Mouse (Mus musculus): Measurements from ENCODE around the gene Ppp2r3a.

Gene Ppp2r3a

DNA sequence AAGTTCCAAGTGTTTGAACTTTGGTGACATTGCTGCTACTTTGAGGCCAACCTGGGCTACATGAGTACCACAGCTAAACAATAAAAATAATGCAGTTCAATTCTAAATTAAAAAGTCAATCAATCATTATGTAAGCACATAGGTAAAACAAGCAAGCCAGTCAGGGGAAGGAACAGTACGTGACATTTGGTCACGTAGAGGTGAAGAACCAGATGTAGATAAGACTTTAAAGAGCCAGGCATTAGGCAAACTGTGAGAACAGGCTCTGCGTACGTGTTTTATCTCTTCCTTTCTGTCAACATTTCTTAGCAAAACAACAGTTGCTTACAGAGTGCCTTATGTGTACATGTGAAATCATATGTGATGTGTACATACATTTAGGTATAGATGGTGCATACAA, 946 bp upstream of the Ppp2r3a start:
- DNase-seq (ENCODE audit: low read depth, low spot score): no peak

DNA sequence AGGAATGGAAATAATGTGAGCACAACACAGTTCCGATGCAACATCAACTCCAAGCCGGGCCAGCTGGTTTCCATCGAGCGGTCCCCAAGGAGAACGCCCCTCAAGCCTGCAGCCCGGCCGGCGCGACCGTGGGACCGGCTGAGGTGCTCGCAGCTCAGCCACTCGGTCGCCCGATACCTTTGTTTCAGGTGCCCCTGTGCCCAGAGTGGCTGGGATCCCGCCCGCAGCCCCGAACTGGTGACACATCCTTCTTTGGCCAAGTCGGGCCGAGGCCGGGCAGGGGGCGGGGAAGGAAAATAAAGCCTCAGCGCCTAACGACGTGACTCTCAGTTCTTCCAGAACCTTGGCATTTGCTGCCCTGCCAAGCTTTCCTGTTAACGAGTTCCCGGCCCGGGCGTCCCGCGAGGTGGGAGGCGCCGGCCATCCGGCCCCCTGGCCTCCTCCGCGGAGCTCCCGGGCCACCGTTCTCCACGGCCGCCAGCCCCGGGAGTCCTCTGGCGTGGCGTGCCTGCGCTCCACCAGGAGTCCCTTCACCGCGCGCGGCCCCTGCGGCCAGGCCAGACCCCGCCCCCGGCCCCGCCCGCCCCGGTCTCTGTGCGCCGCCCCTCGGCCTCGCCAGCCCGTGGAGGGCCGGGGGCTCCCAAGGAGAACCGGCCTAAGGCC, 483 bp downstream of the Ppp2r3a start:
- DNase-seq (ENCODE audit: low read depth, low spot score): no peak

DNA sequence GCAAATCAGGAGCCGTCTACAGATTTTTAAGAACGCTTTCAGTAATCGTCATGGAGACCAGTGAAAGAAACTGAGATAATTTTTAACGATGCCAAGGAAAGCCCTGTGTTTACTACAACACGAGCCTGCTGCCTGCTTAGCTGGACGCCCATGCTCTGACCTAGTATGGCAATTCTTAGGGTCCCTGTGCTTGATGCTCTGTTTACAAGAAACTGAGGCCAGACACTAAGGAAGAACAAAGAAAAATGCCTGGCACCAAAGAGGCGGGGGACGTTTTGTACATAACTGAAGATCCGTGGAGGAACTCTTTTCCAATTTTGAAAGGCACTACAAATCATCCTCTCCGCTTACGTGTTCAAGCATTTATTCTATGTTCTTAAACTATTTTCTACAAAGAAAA, 1.1 kb downstream of the Ppp2r3a start:
- DNase-seq (ENCODE audit: low read depth, low spot score): no peak

GRCm38 (mm10) chr9:101249626-101250025, 2.0 kb downstream of the Ppp2r3a start:
- no peak for DNase-seq (ENCODE audit: low read depth, low spot score)

DNA sequence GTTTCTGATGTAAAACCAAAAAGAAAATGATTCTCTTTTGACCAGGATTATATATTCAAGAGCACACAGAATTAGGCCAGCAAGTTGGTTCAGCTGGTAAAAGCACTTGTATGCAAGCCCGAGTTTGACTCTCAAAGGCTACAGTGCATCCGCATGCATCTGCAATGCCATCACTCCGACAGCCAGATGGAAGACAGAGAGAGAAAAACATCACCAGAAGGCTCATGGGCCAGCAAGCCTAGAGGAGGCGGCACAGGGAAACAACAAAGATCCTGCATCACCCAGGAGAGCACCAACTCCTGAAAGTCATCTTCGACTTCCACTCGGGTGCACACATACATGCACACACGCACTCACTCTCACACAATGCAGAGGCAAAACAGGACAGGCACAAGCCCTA, 4.1 kb downstream of the Ppp2r3a start:
- no peak for DNase-seq (ENCODE audit: low read depth, low spot score)

DNA sequence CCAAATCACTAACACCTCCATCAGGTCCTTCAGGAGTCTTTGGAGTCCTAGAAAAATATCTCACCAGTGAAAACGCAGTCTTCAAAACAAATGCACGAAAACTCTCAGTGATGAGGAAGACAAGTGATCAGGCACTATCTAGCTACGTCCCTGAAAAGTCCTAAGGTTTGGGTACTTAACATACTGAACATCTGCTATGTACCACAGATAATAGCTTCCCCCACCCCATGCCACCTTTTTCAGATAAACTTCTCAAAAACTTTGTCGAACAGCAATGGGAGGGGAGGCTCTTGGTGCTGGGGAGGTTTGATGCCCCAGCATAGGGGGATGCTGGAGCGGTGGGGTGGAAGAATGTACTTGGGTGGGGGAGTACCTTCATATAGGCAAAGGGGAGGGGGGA, 6.1 kb downstream of the Ppp2r3a start:
- no peak for DNase-seq (ENCODE audit: low read depth, low spot score)

- DNase-seq (ENCODE audit: low read depth, low spot score): no peak
Measured at GRCm38 (mm10) chr9:101243711-101244110, 7.9 kb downstream of the Ppp2r3a start.

DNA sequence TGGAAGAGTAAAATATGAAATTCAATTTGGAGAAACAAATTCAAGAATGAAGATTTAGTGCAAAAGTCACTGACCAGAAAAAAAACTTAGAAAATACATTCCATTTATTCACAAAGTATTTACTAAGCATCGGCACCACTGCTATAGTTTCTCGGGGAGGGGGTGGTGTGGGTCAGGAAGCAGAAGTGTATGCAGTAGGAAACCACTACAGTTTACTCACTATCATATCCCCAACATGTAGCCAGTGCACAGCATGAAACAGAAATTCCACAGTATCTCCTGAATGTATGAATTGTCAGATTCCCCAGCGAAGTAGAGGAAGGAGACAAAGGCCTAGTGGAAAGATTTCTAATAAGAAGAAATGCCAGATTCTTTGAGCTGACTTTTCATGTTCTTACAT, 11.4 kb downstream of the Ppp2r3a start:
- DNase-seq (ENCODE audit: low read depth, low spot score): no peak

- DNase-seq (ENCODE audit: low read depth, low spot score): no peak
Measured at GRCm38 (mm10) chr9:101235786-101236185, 15.8 kb downstream of the Ppp2r3a start.

DNA sequence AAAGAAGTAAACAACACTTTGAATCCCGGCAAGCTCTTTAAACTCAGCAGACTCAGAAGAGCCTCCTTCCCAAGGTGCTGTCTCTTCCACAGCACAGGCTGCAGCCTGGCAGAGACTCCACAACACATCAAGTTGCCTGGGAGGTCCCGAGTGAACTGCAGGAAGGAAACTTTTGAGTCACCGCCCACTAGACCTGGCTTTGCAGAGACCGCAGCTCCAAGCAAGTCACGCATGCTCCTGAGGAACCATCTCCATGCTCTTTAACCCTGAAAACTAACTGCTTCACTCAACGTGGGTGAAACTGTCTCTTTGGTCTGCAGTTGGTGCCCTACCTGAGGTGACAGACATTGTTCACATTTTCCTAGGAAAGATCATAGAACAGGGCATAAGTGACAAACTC, 19.6 kb downstream of the Ppp2r3a start:
- no peak for DNase-seq (ENCODE audit: low read depth, low spot score)

- no peak for DNase-seq (ENCODE audit: low read depth, low spot score)
Measured at GRCm38 (mm10) chr9:101230028-101230427, 21.6 kb downstream of the Ppp2r3a start.

DNA sequence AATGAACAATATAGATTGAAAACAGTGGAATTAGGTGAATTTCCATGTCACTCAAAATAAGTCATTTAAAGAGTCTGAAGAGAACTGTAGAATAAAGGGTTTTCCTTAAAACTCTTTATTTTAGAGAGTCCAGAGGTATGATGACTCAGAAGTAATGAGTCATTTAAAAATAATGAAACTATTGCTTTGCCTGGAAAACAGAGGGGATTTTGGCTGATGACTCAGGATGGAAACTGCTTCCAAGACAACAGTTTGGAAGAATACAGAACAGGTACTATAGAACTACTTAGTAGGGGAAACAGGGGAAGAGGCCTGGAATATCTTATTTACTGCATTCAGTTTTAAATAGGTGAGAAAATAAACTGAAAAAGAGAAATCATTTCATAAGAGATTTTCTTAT, 22.7 kb downstream of the Ppp2r3a start:
- DNase-seq (ENCODE audit: low read depth, low spot score): no peak

GRCm38 (mm10) chr9:101207984-101208383, 43.6 kb downstream of the Ppp2r3a start:
- DNase-seq (ENCODE audit: low read depth, low spot score): no peak

- DNase-seq (ENCODE audit: low read depth, low spot score): no peak
Measured at GRCm38 (mm10) chr9:101206516-101206915, 45.1 kb downstream of the Ppp2r3a start.

DNA sequence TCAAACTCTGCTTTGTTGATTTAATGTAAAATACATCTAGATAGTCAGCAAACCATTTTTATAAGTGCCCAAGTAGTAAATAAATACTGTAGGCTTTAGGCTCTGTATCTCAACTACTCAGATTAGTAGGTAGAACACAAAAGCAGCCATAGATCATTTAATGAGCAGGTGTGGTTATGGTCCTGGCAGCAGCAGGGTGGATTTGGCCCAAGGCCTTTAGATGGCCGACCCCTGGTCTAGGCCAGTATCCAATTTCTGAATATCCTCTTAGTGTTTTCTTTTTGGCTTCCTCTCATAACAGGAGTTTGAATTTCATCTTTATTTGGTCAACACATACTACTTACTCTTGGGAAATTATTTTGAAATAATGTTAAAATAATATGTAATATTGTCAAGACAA, 46.4 kb downstream of the Ppp2r3a start:
- DNase-seq (ENCODE audit: low read depth, low spot score): no peak

GRCm38 (mm10) chr9:101204059-101204458, 47.5 kb downstream of the Ppp2r3a start:
- no peak for DNase-seq (ENCODE audit: low read depth, low spot score)

DNA sequence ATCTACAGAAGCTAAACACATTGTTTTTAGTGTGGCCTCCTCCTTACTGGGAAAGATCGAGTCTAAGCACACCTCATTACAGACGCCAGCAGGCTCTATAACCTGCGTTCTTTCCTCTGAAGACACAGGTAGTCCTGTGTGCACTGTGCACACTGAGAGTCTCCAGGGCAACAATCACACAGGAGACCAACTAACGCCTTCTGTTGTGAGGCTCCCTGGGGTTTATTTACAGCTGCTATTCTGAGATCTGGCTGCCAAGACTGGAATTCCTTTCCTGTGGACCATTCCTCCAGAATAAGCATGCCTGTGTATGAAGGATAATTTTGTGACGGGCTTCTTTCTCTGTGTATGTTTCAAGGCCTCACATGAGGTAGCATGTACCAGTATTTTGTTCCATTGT, 51.0 kb downstream of the Ppp2r3a start:
- DNase-seq (ENCODE audit: low read depth, low spot score): no peak

GRCm38 (mm10) chr9:101198804-101199203, 52.8 kb downstream of the Ppp2r3a start:
- DNase-seq (ENCODE audit: low read depth, low spot score): no peak

DNA sequence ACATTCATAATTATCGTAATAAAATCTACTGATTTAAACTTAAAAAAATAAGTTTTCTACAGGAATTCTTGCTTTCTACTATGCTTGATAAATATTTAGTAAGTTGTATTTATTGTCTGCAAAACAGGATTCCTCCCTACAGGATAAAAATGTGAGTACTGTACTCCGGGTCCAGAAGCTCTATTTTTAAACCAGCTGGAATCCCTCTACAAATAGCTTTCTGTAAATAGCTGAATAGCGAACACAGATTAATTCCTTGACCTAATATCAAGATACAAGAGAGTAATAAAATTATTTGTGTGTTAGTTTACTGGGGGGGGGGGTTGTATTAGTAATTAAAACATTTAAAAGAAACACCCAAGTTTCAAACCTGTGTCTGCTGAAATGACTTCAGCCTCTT, 53.3 kb downstream of the Ppp2r3a start:
- no peak for DNase-seq (ENCODE audit: low read depth, low spot score)

DNA sequence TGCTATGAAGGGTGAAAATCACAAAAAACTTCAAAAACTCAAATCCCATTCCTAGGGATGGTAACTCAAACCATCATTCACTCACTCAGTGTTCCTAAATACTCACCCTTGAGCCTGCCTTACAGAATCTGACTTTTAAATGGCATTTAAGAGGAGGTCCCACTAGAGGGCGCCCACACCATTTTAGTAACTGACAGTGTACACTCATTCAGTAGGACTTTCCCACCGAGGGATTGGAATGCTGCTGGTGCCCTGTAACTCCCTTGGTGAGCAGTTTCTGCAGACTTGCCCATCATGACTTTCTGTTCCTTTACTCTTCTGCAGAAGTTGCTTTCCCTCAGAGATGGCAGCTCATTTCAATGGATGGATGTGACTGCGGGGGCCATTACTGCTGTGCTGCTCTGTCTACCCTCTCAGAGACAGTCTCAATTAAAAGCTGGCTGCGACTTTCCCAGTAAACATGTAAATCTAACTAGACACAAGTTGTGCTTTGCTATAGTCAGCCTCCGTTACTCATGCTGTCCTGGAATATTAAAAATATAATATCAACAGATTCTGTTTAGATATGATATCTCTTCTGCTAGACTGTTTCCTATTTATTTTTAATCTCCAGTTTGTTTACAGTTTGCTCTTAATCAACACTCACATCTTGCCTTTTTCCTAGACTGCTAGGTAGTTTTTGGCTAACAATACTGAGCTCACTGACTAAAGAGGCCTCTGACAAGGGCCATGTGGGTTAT, 69.5 kb downstream of the Ppp2r3a start:
- DNase-seq (ENCODE audit: low read depth, low spot score): peak; percentile 68

- DNase-seq (ENCODE audit: low read depth, low spot score): no peak
Measured at GRCm38 (mm10) chr9:101181291-101181690, 70.3 kb downstream of the Ppp2r3a start.

- DNase-seq (ENCODE audit: low read depth, low spot score): no peak
Measured at GRCm38 (mm10) chr9:101180234-101180633, 71.4 kb downstream of the Ppp2r3a start.

- DNase-seq (ENCODE audit: low read depth, low spot score): no peak
Measured at GRCm38 (mm10) chr9:101160627-101161026, 91.0 kb downstream of the Ppp2r3a start.
